Mouse (Mus musculus) layer of hippocampus, adult 2 months (tissue): Measurements from ENCODE around the gene Zdhhc4. TPM values are rescaled to one million over a fixed set of nuclear protein-coding genes. Genes with fewer than 3 reads are reported as not detected.
A peak's percentile ranks its signal among the peaks of the same experiment; 100 is the strongest.

ENCODE experiments used
- DNase-seq, 2 experiments: peaks; one replicate each; pipeline ENCODE4 v3.0.0; 2022; ENCODE audit warnings: low spot score in 2 of 2
- H3K27ac ChIP-seq: fragments of 200-600 bp; 2 replicates; pipeline ENCODE4 v1.8.1; 2022
- H3K4me3 ChIP-seq: fragments of 200-600 bp; 2 replicates; pipeline ENCODE4 v1.8.1; 2022; ENCODE audit warnings: mild to moderate bottlenecking
- CTCF ChIP-seq: fragments of 200-600 bp; conservative IDR thresholded peaks from 2 replicates; pipeline ENCODE4 v1.8.1; 2022; ENCODE audit warnings: antibody characterized with exemption, mild to moderate bottlenecking, moderate library complexity
- total RNA-seq, 2 experiments: library from RNA; stranded (reverse); gene quantifications; 2 replicates each; pipeline ENCODE4 v1.2.3; 2021

The Zdhhc4 gene
- total RNA-seq, 2 experiments from 2014 or later, result 50.1 to 56.3 TPM

DNA sequence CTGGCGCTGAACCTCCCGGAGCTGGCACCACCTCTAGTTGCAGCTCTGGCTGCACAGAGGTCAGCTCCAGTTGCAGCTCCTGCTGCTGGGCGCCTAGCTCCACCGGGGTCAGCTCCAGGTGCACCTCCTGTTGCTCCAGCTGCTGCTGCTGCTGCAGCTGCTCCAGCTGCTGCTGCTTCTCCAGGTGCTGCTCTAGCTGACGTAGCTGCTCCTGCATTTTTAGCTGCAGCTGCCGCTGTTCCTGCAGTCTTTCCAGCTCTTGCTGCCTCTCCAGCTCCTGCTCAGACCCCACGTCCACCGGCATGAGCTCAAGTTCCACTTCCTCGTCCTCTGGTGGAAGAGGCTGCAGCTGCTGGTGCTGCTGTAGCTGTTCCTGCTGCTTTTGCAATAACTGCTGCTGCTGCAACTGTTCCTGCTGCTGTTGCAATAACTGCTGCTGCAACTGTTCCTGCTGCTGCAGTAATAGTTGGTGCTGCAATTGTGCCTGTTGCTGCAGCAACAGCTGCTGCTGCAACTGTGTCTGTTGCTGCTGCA is 40.6 kb downstream of the Zdhhc4 start:
- no peak for TF ChIP-seq CTCF
- Histone ChIP-seq H3K27ac (no peak overlapping the region), H3K4me3 (no peak overlapping the region)
- no peak for DNase-seq

DNA sequence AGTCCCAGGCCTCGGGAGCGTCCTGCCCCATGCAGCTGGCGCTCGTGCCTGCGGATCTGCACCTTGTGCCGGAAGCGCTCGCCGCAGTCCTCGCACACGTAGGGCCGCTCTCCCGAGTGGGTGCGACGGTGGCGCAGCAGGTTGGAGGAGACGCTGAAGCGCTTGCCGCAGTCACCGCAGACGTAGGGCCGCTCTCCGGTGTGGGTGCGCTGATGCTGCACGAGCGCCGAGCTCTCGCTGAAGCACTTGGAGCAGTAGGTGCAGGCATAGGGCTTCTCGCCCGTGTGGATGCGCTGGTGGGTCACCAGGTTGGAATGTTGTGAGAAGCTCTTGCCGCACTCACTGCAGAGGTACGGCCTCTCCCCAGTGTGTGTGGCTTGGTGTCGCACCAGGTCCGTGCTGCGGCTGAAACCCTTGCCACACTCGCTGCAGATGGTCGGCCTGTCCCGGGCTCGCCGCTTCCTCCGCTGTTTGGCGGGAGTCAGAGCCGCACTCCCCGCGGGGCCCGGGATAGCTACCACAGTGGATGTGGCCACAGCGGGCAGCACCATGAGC is 41.2 kb downstream of the Zdhhc4 start:
- DNase-seq, result no peak
- peak overlapping the region; percentile 18; the same call in 1 of the 2 replicates for H3K4me3 ChIP-seq
- no peak overlapping the region for H3K27ac ChIP-seq
- TF ChIP-seq CTCF, result no peak

DNA sequence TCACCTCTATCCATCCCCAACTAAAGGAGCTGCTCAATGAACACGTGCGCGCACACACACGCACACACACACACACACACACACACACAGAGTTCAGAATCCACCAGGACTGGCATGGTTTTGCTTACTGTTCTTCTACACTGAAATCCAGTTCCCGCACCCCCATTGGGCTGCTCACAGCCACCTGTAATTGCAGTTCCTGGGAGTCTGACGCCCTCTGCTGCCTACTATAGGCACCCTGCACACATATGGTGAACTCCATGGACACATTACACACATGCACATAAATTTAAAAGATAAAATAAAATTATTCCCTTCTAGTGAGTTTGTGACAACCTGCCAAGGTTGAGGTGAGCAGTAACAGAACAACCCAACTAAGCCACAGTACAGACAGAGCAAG is 44.3 kb downstream of the Zdhhc4 start:
- Histone ChIP-seq H3K27ac (no peak overlapping the region), H3K4me3 (no peak overlapping the region)
- no peak for DNase-seq
- peak; percentile 49 for TF ChIP-seq CTCF

DNA sequence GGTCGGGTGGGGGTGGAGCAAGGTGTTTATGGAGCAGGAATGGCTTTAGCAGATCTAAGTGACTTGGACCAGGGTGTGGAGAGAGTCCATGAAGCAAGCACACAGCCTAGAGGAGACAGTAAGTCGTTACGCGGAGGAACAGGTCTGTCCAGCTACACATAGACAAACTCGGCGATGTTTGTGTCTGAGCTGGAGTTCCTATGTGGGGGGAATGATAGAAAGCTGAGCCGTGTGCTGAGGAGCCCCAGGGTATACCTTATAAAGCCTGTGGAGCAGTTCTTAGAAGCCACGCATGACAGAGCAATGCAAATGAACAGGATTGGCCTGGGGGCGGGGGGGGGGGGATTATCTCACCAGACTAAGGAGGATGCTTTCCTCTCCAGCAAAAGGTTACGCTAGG is 49.8 kb downstream of the Zdhhc4 start:
- H3K4me3 ChIP-seq, result no peak overlapping the region
- no peak for DNase-seq
- no peak overlapping the region for H3K27ac ChIP-seq
- no peak for TF ChIP-seq CTCF

DNA sequence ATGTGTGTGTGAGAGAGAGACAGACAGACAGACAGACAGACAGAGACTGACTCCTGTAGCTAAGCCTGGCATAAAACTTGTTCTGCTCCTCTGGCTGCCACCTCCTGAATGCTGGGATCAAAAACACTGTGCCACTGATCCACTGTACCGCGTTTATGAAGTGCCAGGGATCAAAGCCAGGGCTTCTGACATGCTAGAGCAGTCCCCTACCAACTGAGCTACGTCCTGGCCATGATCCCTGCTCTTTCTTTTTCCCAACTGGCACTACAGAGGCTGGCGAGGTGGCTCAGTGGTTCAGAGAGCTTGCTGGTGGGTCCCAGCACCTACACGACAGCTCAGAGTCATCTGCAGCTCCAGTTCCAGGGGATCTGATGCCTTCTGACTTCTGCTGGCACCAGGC is 53.3 kb downstream of the Zdhhc4 start:
- no peak for TF ChIP-seq CTCF

DNA sequence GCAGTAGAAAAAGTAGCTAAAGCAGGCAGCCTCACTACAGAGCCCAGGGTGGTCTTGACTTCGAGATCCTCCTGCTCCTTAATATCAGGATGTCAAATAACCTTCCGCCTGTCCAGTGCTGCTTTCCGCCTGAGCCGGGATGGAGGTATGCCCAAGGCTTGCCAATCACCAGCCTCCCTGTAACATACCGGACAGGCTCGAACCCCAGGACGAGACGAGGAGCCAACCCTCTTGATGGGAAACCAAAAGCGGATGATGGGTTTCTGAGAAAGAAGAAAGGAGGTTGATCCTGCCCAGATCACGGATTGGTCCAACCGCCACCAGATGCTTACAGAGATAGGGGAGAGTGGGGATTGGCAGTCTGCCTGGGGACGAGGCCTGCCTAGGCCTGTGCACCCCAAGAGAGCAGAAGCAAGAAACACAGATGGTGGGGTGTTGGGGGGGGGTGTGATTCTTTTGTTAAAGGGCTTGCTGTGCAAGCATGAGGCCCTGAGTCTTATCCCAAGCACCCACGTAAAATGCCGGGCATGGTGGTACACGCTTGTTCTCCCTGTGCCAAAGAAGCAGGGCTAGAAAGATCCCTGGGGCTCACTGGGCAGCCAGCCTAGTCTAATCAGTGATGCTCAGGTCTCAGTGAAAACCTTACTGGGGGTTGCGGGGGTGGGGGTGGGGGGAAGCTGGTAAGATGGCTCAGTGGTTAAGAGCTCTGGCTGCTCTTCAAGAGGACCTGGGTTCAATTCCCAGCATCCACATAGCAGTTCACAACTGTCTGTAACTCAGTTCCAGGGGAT is 56.3 kb downstream of the Zdhhc4 start:
- Histone ChIP-seq H3K4me3 (no peak overlapping the region), H3K27ac (no peak overlapping the region)
- TF ChIP-seq CTCF, result no peak
- no peak for DNase-seq

More for the DNA sequence above, 53.3 kb downstream of the Zdhhc4 start:
- H3K4me3 ChIP-seq, result no peak overlapping the region
- no peak overlapping the region for H3K27ac ChIP-seq
- no peak for DNase-seq

DNA sequence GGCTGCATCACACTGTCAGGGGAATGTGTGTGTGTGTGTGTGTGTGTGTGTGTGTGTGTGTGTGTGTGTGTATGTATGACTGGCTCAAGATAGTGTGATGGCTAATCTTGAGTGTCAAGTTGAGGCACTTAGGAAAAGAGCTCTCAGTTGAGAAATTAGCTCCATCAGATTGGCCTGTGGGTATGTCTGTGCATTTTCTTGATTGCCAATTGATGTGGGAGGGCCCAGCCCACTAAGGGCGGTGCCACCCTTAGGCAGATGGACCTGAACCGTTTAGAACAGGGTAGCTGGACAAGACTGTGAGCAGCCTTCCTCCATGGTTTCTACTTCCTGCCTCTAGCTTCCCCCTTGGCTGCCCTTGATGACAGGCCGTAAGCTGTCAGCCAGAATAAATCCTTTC is 56.9 kb downstream of the Zdhhc4 start:
- DNase-seq, result no peak
- TF ChIP-seq CTCF, result no peak
- Histone ChIP-seq H3K27ac (peak overlapping the region; percentile 53; the same call in 1 of the 2 replicates), H3K4me3 (no peak overlapping the region)

DNA sequence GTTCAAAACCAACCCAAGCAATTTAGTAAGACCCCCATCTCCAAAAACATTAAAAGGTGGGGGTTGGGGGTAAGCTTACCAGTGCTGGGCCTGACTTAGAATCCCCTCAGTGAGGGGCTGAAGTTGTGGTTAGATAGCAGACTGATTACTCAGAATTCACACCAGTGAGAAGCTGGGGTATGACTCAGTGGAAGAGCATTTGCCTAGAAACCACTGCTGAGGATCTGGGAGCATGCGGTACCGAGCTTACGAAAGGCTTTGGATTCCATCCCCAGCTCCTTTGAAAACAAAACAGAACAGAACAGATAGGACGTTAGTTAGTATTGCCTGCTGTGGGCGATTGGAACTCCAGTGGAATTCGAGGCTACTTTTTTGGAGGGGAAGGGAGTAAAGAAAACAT is 57.4 kb downstream of the Zdhhc4 start:
- peak in 1 of 2 experiments; percentile 48 for DNase-seq
- TF ChIP-seq CTCF, result no peak
- Histone ChIP-seq H3K27ac (peak overlapping the region; percentile 96; the same call in 1 of the 2 replicates), H3K4me3 (no peak overlapping the region)

DNA sequence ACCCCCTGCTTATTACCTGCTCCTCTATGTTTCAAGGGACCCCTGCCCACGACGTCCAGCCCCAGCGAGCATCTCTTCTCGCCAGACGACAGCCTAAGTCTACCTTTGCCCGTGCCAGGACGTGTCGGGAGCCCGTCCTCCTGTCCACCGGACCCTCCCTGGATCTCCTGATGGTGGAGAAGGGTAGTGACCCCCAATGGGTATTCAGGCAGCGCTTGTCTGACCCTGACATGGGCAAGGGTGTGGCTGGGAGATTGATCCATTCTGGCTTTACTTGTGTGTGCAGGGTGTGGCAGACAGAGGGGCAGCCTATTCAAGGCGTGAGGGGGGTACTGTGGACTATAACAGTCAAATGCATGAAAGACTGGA is 58.9 kb downstream of the Zdhhc4 start:
- H3K4me3 ChIP-seq, result peak overlapping the region; percentile 87
- no peak for DNase-seq
- no peak for TF ChIP-seq CTCF
- H3K27ac ChIP-seq, result peak overlapping the region; percentile 96

DNA sequence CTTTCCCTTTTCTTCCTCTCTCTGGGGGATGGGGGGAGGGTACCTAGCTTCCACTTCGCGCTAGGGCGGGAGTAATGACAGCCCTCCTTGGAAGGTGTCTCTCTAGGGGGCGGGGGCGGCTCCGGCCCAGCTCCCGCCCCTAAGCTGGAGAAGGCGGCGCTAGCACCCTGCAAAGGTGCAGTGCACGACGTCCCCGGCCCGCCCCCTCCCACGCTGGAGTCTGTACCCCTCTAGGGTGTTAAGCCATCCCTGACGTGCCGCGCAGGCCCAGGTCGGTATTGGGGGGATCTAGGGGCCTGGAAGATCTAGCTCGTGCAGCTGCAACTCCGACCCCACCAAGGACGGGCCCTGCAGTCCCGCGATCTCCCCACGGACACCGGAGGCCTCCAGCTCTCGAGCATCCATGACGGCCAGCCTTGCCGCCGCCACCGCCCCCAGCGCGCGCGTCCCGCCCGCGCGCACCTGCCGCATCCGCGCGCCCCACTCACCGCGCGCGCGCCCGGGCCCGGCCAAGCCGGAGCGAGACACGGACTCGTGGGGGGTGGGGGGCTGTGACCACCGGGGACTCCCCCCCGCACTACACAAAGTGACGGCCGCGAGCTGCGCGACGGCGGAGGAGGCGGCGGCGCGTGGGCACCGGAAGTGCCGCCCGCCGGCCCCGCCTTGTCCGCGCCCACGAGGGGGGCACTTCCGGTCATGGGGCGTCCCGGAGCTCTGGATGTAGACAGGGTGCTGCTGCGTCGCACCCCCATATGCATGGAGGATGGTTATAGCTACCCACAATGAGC is 59.5 kb downstream of the Zdhhc4 start, which contains the start of gene Zfp316:
Zfp316 (minus strand) TSS at position 660 of the 788 bp plus-strand sequence.
- peak; percentile 58 to 72 for DNase-seq
- Histone ChIP-seq H3K27ac (peak within 1 kb of the TSS; percentile 96), H3K4me3 (peak within 1 kb of the TSS; percentile 87)
- TF ChIP-seq CTCF, result no peak

DNA sequence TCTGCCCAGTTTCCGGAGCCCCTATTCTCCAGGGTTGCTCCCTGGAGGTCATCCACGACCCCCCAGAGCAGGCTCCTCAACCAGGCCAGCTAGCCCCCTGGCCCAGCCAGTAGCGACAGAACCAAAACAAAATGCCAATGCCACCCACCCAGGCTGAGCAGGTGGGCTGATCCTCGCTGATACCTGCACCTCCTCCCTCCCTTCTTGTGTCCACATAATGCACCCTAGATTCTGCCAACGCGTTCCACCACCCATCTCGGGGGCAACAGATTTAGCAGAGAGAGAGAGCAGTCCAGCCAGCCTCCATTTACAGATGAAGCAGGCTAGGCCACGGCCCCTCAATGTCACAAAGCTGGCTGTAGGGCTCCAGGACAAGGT is 60.1 kb downstream of the Zdhhc4 start:
- Histone ChIP-seq H3K27ac (peak overlapping the region; percentile 96), H3K4me3 (peak overlapping the region; percentile 87)
- no peak for DNase-seq
- TF ChIP-seq CTCF, result no peak

DNA sequence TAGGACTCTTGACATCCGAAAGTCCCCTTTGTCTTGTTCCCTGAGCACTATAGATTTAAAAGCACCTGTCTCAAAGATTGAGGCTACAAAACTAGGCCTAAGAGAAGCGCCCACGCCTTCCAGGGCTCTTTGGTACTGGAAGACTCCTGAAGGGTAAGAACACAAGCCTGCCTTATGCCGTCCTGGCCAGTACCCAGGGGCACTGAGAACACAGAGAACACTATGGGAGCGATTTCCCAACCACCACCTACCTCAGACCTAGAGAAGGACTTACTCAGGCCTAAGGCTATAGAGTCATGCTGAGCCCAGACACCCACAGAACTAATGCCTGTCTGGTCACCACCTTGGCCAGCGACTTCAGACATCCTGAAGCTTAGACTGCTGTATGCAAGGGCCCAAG is 62.3 kb downstream of the Zdhhc4 start:
- no peak overlapping the region for H3K4me3 ChIP-seq

More for the DNA sequence above, 62.3 kb downstream of the Zdhhc4 start:
- no peak for TF ChIP-seq CTCF
- no peak for DNase-seq
- no peak overlapping the region for H3K27ac ChIP-seq

Other genes with a start within 250 kb of the Zdhhc4 start
- gene Rnf216, start 216.3 kb downstream of the Zdhhc4 start, total RNA-seq, result 10 to 100 TPM; 47.8 to 52.5 TPM
- under 1 TPM; 0.07 to 0.26 TPM for gene Olfr718-ps1, start 181.7 kb downstream of the Zdhhc4 start, total RNA-seq
- 10 to 100 TPM; 15.2 to 17.4 TPM for gene Rbak, start 148.5 kb downstream of the Zdhhc4 start, total RNA-seq
- not detected for gene Spdye4b, start 148.2 kb downstream of the Zdhhc4 start, total RNA-seq
- gene Spdye4a, start 102.4 kb downstream of the Zdhhc4 start, total RNA-seq, result not detected
- 10 to 100 TPM; 33.8 to 36.1 TPM for gene Zfp12, start 94.1 kb downstream of the Zdhhc4 start, total RNA-seq
- gene Zfp316, start 59.2 kb downstream of the Zdhhc4 start, total RNA-seq, result 10 to 100 TPM; 24.0 to 24.3 TPM
- 1 to 10 TPM; 3.5 to 4.8 TPM for gene Zfp853, start 35.6 kb downstream of the Zdhhc4 start, total RNA-seq
- 10 to 100 TPM; 24.8 to 25.0 TPM for gene E130309D02Rik, start 13.9 kb downstream of the Zdhhc4 start, total RNA-seq
- gene Grid2ip, start 28.1 kb upstream of the Zdhhc4 start, total RNA-seq, result 1 to 10 TPM; 1.2 to 2.2 TPM
- gene Kdelr2, start 74.6 kb upstream of the Zdhhc4 start, total RNA-seq, result 10 to 100 TPM; 34.3 to 36.2 TPM
- 10 to 100 TPM; 27.7 to 32.1 TPM for gene Daglb, start 135.3 kb upstream of the Zdhhc4 start, total RNA-seq
- gene Rac1, start 198.8 kb upstream of the Zdhhc4 start, total RNA-seq, result 100 to 1,000 TPM; 393 to 396 TPM